ENCODE assay signal across 7 mouse cellular contexts in genomic region chr11:47378843-47379629, GRCm38 (mm10).
A peak's percentile ranks its signal among the peaks of the same experiment; 100 is the strongest.
DNase-seq lines count a peak whose midpoint lies in the region; ATAC-seq and TF ChIP-seq lines count a peak whose summit lies in the region.

No protein-coding gene starts in this region.

- H3K9ac ChIP-seq in heart, embryonic 12.5 days, result peak overlapping the region; percentile 76
- H3K9ac ChIP-seq in kidney, embryonic 15.5 days, result peak overlapping the region; percentile 43
- peak overlapping the region; percentile 55 for H3K9ac ChIP-seq in liver, embryonic 11.5 days (ENCODE audit: low read depth, low read length)
- H3K9ac ChIP-seq in neural tube, embryonic 12.5 days, result peak overlapping the region; percentile 36

- peak; percentile 42 for DNase-seq in adrenal gland, postnatal 25 days
- peak; percentile 42 for DNase-seq in liver, embryonic 11.5 days (ENCODE audit: low spot score)
- peak; percentile 16 to 40 for DNase-seq in urinary bladder, adult 18-20 months (ENCODE audit: low spot score in 2 of 2)

- no peak for TF ChIP-seq CTCF in embryonic fibroblast, embryonic 13.5 days (IDR thresholded peaks at IDR 0.05; ENCODE audit: borderline replicate concordance, insufficient read depth, low read length)

- peak overlapping the region; percentile 73 for H3K4me2 ChIP-seq in heart, embryonic 12.5 days
- peak overlapping the region; percentile 76 for H3K4me2 ChIP-seq in kidney, embryonic 15.5 days
- peak overlapping the region; percentile 59 for H3K4me2 ChIP-seq in liver, embryonic 11.5 days
- peak overlapping the region; percentile 54 for H3K4me2 ChIP-seq in neural tube, embryonic 12.5 days (replicated peaks)

- 5% methylated on average over 25 of the region's 25 CpGs for WGBS in heart, embryonic 12.5 days
- 3% methylated on average over 25 of the region's 25 CpGs for WGBS in kidney, embryonic 15.5 days
- WGBS in liver, embryonic 11.5 days, result 17% methylated on average over 25 of the region's 25 CpGs
- 24% methylated on average over 25 of the region's 25 CpGs for WGBS in neural tube, embryonic 12.5 days

- H3K36me3 ChIP-seq in heart, embryonic 12.5 days, result no peaks in the 10 kb centered on the region
- H3K36me3 ChIP-seq in kidney, embryonic 15.5 days, result no peaks in the 10 kb centered on the region
- no peaks in the 10 kb centered on the region for H3K36me3 ChIP-seq in liver, embryonic 11.5 days (ENCODE audit: control insufficient read depth, insufficient read depth, low read length)
- H3K36me3 ChIP-seq in neural tube, embryonic 12.5 days, result no peaks in the 10 kb centered on the region

- H3K9me3 ChIP-seq in heart, embryonic 12.5 days (replicated peaks), result no peaks in the 10 kb centered on the region
- no peaks in the 10 kb centered on the region for H3K9me3 ChIP-seq in kidney, embryonic 15.5 days (replicated peaks)
- no peaks in the 10 kb centered on the region for H3K9me3 ChIP-seq in liver, embryonic 11.5 days (ENCODE audit: control insufficient read depth, low read length)
- H3K9me3 ChIP-seq in neural tube, embryonic 12.5 days, result no peaks in the 10 kb centered on the region

- peak; percentile 87 for TF ChIP-seq POLR2A in embryonic fibroblast, embryonic 13.5 days (IDR thresholded peaks at IDR 0.05; ENCODE audit: low read depth, low read length)

- peak overlapping the region; percentile 84 for H3K27ac ChIP-seq in embryonic fibroblast, embryonic 13.5 days (ENCODE audit: insufficient read depth, low read length)
- H3K27ac ChIP-seq in heart, embryonic 12.5 days (ENCODE audit: poor library complexity, severe bottlenecking), result peak overlapping the region; percentile 98
- H3K27ac ChIP-seq in kidney, embryonic 15.5 days, result peak overlapping the region; percentile 82
- H3K27ac ChIP-seq in liver, embryonic 11.5 days (ENCODE audit: low read depth, low read length), result peak overlapping the region; percentile 43
- H3K27ac ChIP-seq in neural tube, embryonic 12.5 days, result no peak overlapping the region

- no peaks in the 10 kb centered on the region for H3K27me3 ChIP-seq in heart, embryonic 12.5 days (replicated peaks)
- no peaks in the 10 kb centered on the region for H3K27me3 ChIP-seq in kidney, embryonic 15.5 days
- H3K27me3 ChIP-seq in liver, embryonic 11.5 days (replicated peaks; ENCODE audit: control insufficient read depth, insufficient read depth, low read length), result no peaks in the 10 kb centered on the region
- H3K27me3 ChIP-seq in neural tube, embryonic 12.5 days (replicated peaks), result no peaks in the 10 kb centered on the region

- ATAC-seq in heart, embryonic 12.5 days (ENCODE audit: insufficient number of reproducible peaks, low FRiP score), result peak; percentile 93
- peak; percentile 96 for ATAC-seq in kidney, embryonic 15.5 days (replicated peaks; ENCODE audit: low FRiP score)
- ATAC-seq in liver, embryonic 11.5 days (replicated peaks; ENCODE audit: low FRiP score), result peak; percentile 43
- ATAC-seq in neural tube, embryonic 12.5 days (ENCODE audit: low FRiP score, low read depth), result peak; percentile 56

- H3K4me1 ChIP-seq in embryonic fibroblast, embryonic 13.5 days (ENCODE audit: control insufficient read depth, insufficient read depth, low read length), result peaks cover 3% of the 10 kb centered on the region; the same call in 1 of the 2 replicates
- H3K4me1 ChIP-seq in heart, embryonic 12.5 days (replicated peaks), result peaks cover 17% of the 10 kb centered on the region
- peaks cover 20% of the 10 kb centered on the region for H3K4me1 ChIP-seq in kidney, embryonic 15.5 days
- no peaks in the 10 kb centered on the region for H3K4me1 ChIP-seq in liver, embryonic 11.5 days (replicated peaks; ENCODE audit: control insufficient read depth, insufficient read depth, low read length)
- no peaks in the 10 kb centered on the region for H3K4me1 ChIP-seq in neural tube, embryonic 12.5 days

- H3K4me3 ChIP-seq in embryonic fibroblast, embryonic 13.5 days (ENCODE audit: insufficient read depth, low read length), result peak overlapping the region; percentile 49
- peak overlapping the region; percentile 55 for H3K4me3 ChIP-seq in heart, embryonic 12.5 days
- H3K4me3 ChIP-seq in kidney, embryonic 15.5 days (replicated peaks), result peak overlapping the region; percentile 44
- peak overlapping the region; percentile 33 for H3K4me3 ChIP-seq in liver, embryonic 11.5 days (ENCODE audit: low read depth, low read length)
- H3K4me3 ChIP-seq in neural tube, embryonic 12.5 days, result peak overlapping the region; percentile 22; the same call in 1 of the 2 replicates

Comparison
In these comparisons a context has a peak if more than half of its experiments do, and no peak if none do; other contexts are left out.
1. ATAC-seq: peak in every context shown above with its lines; median percentile 96 in kidney, embryonic 15.5 days; 93 in heart, embryonic 12.5 days; 56 in neural tube, embryonic 12.5 days; 43 in liver, embryonic 11.5 days.